Mouse (Mus musculus) limb, embryonic 11.5 days (tissue): ENCODE data around the gene Gal3st2. TPM values are rescaled to one million over a fixed set of nuclear protein-coding genes. Genes with fewer than 3 reads are reported as not detected.
"Not testable (repeated sequence)": the region's sequence is repeated elsewhere in the genome, so short reads cannot be mapped to it uniquely, and the experiment has no call there.

Experiments
- ATAC-seq: fragments of 200-750 bp; cut with Nextera tagmentation; 2 replicates; pipeline ENCODE4 v1.8.0; 2017; ENCODE audit warnings: low read depth; ENCODE audit not compliant: insufficient number of reproducible peaks, low FRiP score, low TSS enrichment
- DNase-seq: peaks from one replicate; pipeline ENCODE4 v3.0.0-alpha.2; 2015; ENCODE audit warnings: low spot score
- H3K27ac ChIP-seq: fragments of 300-500 bp; sonication (generic); replicated peaks from 2 replicates; pipeline ENCODE4 v1.5.1; 2014; ENCODE audit warnings: low read depth, mild to moderate bottlenecking, low read length
- H3K27me3 ChIP-seq: fragments of 300-500 bp; sonication (generic); 2 replicates; pipeline ENCODE4 v1.6.1; 2014; ENCODE audit warnings: mild to moderate bottlenecking, low read length, mixed read lengths; ENCODE audit not compliant: control insufficient read depth, insufficient read depth
- H3K36me3 ChIP-seq: fragments of 300-500 bp; sonication (generic); 2 replicates; pipeline ENCODE4 v1.6.1; 2014; ENCODE audit warnings: mild to moderate bottlenecking, low read length, moderate library complexity, mixed read lengths; ENCODE audit not compliant: control insufficient read depth, insufficient read depth
- H3K4me1 ChIP-seq: fragments of 300-500 bp; sonication (generic); 2 replicates; pipeline ENCODE4 v1.6.1; 2014; ENCODE audit warnings: low read length, mixed read lengths; ENCODE audit not compliant: control insufficient read depth, insufficient read depth
- H3K4me2 ChIP-seq: fragments of 300-500 bp; sonication (generic); 2 replicates; pipeline ENCODE4 v1.6.1; 2014; ENCODE audit warnings: low read depth, mild to moderate bottlenecking, moderate library complexity; ENCODE audit not compliant: severe bottlenecking
- H3K4me3 ChIP-seq: fragments of 300-500 bp; sonication (generic); 2 replicates; pipeline ENCODE4 v1.5.1; 2014; ENCODE audit warnings: low read depth, low read length
- H3K9ac ChIP-seq: fragments of 300-500 bp; sonication (generic); 2 replicates; pipeline ENCODE4 v1.6.1; 2014; ENCODE audit warnings: mild to moderate bottlenecking, low read length
- H3K9me3 ChIP-seq: fragments of 300-500 bp; sonication (generic); 2 replicates; pipeline ENCODE4 v1.6.1; 2016; ENCODE audit warnings: low read length; ENCODE audit not compliant: control insufficient read depth
- WGBS: fragments of 180-500 bp; shearing (Covaris S2); extraction: QIAGEN DNeasy Blood & Tissue Kit; methylation state at CpG from one replicate; pipeline ENCODE4 v1.1.7; 2014; 5-methylcytosine and 5-hydroxymethylcytosine counted together
- polyA plus RNA-seq: library from polyadenylated mRNA; unstranded; fragments of >200 nt; fragmentation: Nextera tagmentation; extraction: Ambion mirVana; gene quantifications from 2 replicates; pipeline ENCODE4 v1.2.1, GENCODE M21; 2014

Gal3st2 gene
- polyA plus RNA-seq, result 0.05 TPM in 1 of 2 replicates, not detected in the other

DNA sequence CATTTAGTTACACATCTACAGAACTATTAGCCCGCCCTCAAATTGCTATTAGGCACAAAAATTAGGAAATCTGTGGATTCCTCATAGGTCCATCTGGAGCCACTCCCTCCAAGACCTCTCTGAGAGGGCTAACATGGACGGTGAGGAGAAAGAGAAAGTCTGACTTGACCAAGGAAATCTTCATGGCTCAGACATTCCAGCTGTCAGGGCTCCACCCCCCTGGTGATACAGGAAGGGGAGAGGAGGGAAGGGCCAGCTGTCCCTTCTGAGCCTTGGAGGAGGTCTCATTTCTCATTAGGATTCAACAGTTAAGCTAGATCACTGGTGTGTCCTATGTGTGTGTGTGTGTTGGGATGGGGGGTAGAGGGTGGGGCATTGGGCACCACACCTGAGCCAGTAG lies at the start of gene Gal3st2:
TSS of gene Gal3st2 (plus strand) at position 259 of the 400 bp plus-strand sequence.
- not testable (repeated sequence) for H3K36me3 ChIP-seq, DNase-seq, H3K9me3 ChIP-seq, H3K4me1 ChIP-seq, H3K27ac ChIP-seq, H3K9ac ChIP-seq, H3K4me3 ChIP-seq, ATAC-seq, H3K27me3 ChIP-seq, H3K4me2 ChIP-seq
- WGBS, result 73% methylated on average over 2 of the region's 2 CpGs

- no peaks in the 10 kb centered on the region for H3K4me1 ChIP-seq
- DNase-seq, result no peak
- H3K4me2 ChIP-seq, result no peak overlapping the region
- 90% methylated on average over 8 of the region's 8 CpGs for WGBS
- no peak overlapping the region for H3K27ac ChIP-seq
- H3K9ac ChIP-seq, result no peak overlapping the region
- H3K9me3 ChIP-seq, result no peaks in the 10 kb centered on the region
- no peaks in the 10 kb centered on the region for H3K27me3 ChIP-seq
- no peak overlapping the region for H3K4me3 ChIP-seq
- no peak for ATAC-seq
- H3K36me3 ChIP-seq, result peaks cover 44% of the 10 kb centered on the region
Observed at GRCm38 (mm10) chr1:93811495-93812039, 49.5 kb upstream of the Gal3st2 start.

DNA sequence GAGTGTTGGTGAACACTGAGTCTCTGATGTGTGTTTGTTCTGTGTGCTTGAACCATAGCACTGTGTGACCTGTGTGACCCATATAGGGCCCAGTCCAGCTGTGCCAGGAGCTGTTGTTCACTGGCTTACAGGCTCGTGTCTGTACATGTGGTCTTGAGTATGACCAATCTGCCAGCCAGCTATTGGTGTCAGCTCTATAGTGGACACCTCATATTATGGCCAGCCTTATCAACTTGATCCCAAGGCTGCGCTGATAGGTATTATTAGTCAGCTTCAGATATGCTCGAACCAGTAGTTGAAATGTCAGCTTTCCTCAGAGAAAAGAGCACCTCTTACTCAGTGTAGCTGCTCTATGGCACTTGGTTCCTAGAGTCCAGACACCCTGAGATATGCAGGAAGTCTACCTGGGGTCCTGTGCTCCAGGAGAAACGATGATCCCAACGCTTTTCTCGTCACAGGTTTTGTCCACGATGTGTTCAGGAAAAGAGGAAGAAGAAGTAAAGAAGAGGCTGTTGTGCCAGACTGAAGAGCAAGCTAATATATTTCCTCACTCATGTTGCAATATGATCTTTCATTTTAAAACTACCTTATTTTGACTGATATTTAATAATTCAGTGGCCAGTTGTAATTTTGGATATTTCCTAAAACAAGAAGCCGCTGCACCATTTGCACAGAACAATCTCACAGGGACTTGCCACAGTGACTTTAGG lies 43.1 kb upstream of the Gal3st2 start:
- Histone ChIP-seq H3K36me3 (peaks cover 44% of the 10 kb centered on the region), H3K4me3 (no peak overlapping the region), H3K4me2 (no peak overlapping the region), H3K27ac (no peak overlapping the region), H3K4me1 (no peaks in the 10 kb centered on the region), H3K27me3 (no peaks in the 10 kb centered on the region), H3K9ac (no peak overlapping the region), H3K9me3 (no peaks in the 10 kb centered on the region)
- 95% methylated on average over 8 of the region's 8 CpGs for WGBS
- DNase-seq (no peak), ATAC-seq (no peak)

- ATAC-seq (no peak), DNase-seq (no peak)
- H3K36me3 ChIP-seq, result peaks cover 39% of the 10 kb centered on the region
- 93% methylated on average over 7 of the region's 7 CpGs for WGBS
- H3K27ac ChIP-seq, result no peak overlapping the region
- no peaks in the 10 kb centered on the region for H3K9me3 ChIP-seq
- no peak overlapping the region for H3K4me3 ChIP-seq
- H3K27me3 ChIP-seq, result no peaks in the 10 kb centered on the region
- no peak overlapping the region for H3K4me2 ChIP-seq
- H3K9ac ChIP-seq, result no peak overlapping the region
- H3K4me1 ChIP-seq, result no peaks in the 10 kb centered on the region
Observed at GRCm38 (mm10) chr1:93818722-93819121, 42.4 kb upstream of the Gal3st2 start.

- no peak overlapping the region for H3K9ac ChIP-seq
- no peak overlapping the region; the same call in 1 of the 2 replicates for H3K4me2 ChIP-seq
- H3K27ac ChIP-seq, result no peak overlapping the region
- WGBS, result 82% methylated on average over 3 of the region's 3 CpGs
- H3K36me3 ChIP-seq, result peaks cover 6% of the 10 kb centered on the region; the same call in 1 of the 2 replicates
- H3K4me1 ChIP-seq, result 0 out of 2 replicates have a peak, but pooled peaks cover 6% of the 10 kb centered on the region
- no peaks in the 10 kb centered on the region for H3K9me3 ChIP-seq
- DNase-seq, result no peak
- ATAC-seq, result no peak
- H3K27me3 ChIP-seq, result no peaks in the 10 kb centered on the region
- no peak overlapping the region for H3K4me3 ChIP-seq
Observed at GRCm38 (mm10) chr1:93823796-93824495, 37.2 kb upstream of the Gal3st2 start.

DNA sequence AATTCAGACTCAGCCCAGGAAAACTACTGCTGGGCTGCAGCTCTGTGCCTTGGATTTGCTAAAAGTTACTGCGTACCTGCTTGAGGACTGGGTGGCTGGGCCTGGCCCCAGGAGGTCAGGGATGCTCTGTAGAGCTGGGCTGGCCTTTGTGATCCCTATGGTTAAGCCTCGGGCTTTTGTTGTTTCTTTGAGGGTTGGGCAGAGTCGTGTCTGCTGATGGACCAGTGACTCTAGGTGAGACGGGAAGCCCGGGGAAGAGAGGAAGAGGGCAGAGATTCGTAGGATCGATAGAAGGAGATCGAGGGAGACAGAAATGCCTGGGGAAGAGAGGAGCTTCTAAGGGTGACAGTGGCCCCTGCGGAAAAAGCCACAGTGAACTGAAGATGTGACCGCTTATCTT lies 36.5 kb upstream of the Gal3st2 start, which contains the start of gene D2hgdh:
TSS of gene D2hgdh (plus strand) at position 301 of the 400 bp plus-strand sequence.
- no peaks in the 10 kb centered on the region for H3K9me3 ChIP-seq

DNA sequence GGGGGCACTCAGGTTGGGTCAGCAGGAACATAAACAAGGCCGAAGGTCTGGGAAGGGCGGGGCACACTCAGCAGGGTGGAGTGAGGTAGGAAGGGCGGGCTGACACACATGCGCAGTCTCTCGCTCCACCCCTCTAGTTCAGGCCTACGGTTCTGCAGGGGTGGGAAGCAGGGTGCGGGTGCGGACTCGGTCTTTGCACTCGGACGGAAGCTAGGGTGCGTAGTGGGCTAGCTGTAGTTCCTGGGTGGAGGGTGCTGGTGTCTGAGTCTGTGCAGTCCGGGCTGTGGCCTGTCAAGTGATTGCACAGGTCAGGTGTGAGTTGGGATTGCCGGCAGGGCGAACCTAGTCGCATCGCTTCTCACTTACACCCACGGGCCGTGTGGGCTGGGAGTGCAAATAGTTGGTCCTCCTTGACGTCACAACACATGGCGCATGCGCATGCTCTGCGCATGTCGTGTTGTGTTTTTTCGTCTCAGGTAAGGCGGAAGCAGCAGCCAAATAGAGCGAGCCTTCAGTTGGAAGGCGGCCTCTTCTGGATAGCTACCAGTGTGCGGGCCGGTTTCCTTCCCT lies 35.9 kb upstream of the Gal3st2 start:
- H3K4me3 ChIP-seq, result peak overlapping the region; percentile 50
- no peaks in the 10 kb centered on the region for H3K9me3 ChIP-seq
- H3K4me2 ChIP-seq, result peak overlapping the region; percentile 80
- DNase-seq (peak; percentile 93), ATAC-seq (peak; percentile 96)
- WGBS, result under 1% methylated on average over 30 of the region's 30 CpGs
- H3K27me3 ChIP-seq, result no peaks in the 10 kb centered on the region
- 0 out of 2 replicates have a peak, but pooled peaks cover 2% of the 10 kb centered on the region for H3K36me3 ChIP-seq
- peak overlapping the region; percentile 76 for H3K9ac ChIP-seq
- 0 out of 2 replicates have a peak, but pooled peaks cover 6% of the 10 kb centered on the region for H3K4me1 ChIP-seq
- peak overlapping the region; percentile 84 for H3K27ac ChIP-seq

More for the DNA sequence above, 36.5 kb upstream of the Gal3st2 start, which contains the start of gene D2hgdh:
- H3K27me3 ChIP-seq, result no peaks in the 10 kb centered on the region
- peak within 1 kb of the TSS; percentile 50 for H3K4me3 ChIP-seq
- peaks cover 4% of the 10 kb centered on the region; the same call in 1 of the 2 replicates for H3K36me3 ChIP-seq
- peak; percentile 5; the same call in 1 of the 2 replicates for ATAC-seq
- H3K4me1 ChIP-seq, result 0 out of 2 replicates have a peak, but pooled peaks cover 6% of the 10 kb centered on the region
- H3K4me2 ChIP-seq, result peak within 1 kb of the TSS; percentile 80
- 9% methylated on average over 10 of the region's 10 CpGs for WGBS
- H3K27ac ChIP-seq, result peak within 1 kb of the TSS; percentile 84
- H3K9ac ChIP-seq, result peak within 1 kb of the TSS; percentile 76
- no peak for DNase-seq
